Mouse (Mus musculus) liver, embryonic 11.5 days (tissue): ENCODE measurements around the gene B4galt4. TPM values are rescaled to one million over a fixed set of nuclear protein-coding genes. Genes with fewer than 3 reads are reported as not detected.
"Not testable (repeated sequence)": the region's sequence is repeated elsewhere in the genome, so short reads cannot be mapped to it uniquely, and the experiment has no call there.

Experiments used
- ATAC-seq: fragments of 200-750 bp; cut with Nextera tagmentation; replicated peaks from 2 replicates; pipeline ENCODE4 v1.8.0; 2017; ENCODE audit warnings: moderate number of reproducible peaks, mild to moderate bottlenecking, moderate TSS enrichment, moderate library complexity; ENCODE audit not compliant: low FRiP score
- DNase-seq: peaks from one replicate; pipeline ENCODE4 v3.0.0-alpha.2; 2017; ENCODE audit warnings: low spot score
- H3K27ac ChIP-seq: fragments of 300-500 bp; sonication (generic); 2 replicates; pipeline ENCODE4 v1.5.1; 2014; ENCODE audit warnings: mild to moderate bottlenecking, low read depth, low read length, control low read depth
- H3K27me3 ChIP-seq: fragments of 300-500 bp; sonication (generic); replicated peaks from 2 replicates; pipeline ENCODE4 v1.6.1; 2014; ENCODE audit warnings: low read length, mixed read lengths; ENCODE audit not compliant: control insufficient read depth, insufficient read depth
- H3K36me3 ChIP-seq: fragments of 300-500 bp; sonication (generic); 2 replicates; pipeline ENCODE4 v1.6.1; 2014; ENCODE audit warnings: mild to moderate bottlenecking, low read length, moderate library complexity, mixed read lengths; ENCODE audit not compliant: control insufficient read depth, insufficient read depth
- H3K4me1 ChIP-seq: fragments of 300-500 bp; sonication (generic); replicated peaks from 2 replicates; pipeline ENCODE4 v1.6.1; 2014; ENCODE audit warnings: low read length, mixed read lengths; ENCODE audit not compliant: control insufficient read depth, insufficient read depth
- H3K4me2 ChIP-seq: fragments of 300-500 bp; sonication (generic); 2 replicates; pipeline ENCODE4 v1.6.1; 2014; ENCODE audit warnings: mild to moderate bottlenecking, control low read depth, moderate library complexity
- H3K4me3 ChIP-seq: fragments of 300-500 bp; sonication (generic); 2 replicates; pipeline ENCODE4 v1.5.1; 2014; ENCODE audit warnings: low read depth, low read length, control low read depth
- H3K9ac ChIP-seq: fragments of 300-500 bp; sonication (generic); 2 replicates; pipeline ENCODE4 v1.6.1; 2014; ENCODE audit warnings: low read depth, low read length, control low read depth
- H3K9me3 ChIP-seq: fragments of 300-500 bp; sonication (generic); 2 replicates; pipeline ENCODE4 v1.6.1; 2016; ENCODE audit warnings: low read length, inconsistent platforms, mixed read lengths; ENCODE audit not compliant: control insufficient read depth
- WGBS: fragments of 180-500 bp; shearing (Covaris S2); extraction: QIAGEN DNeasy Blood & Tissue Kit; methylation state at CpG from one replicate; pipeline ENCODE4 v1.1.7; 2014; 5-methylcytosine and 5-hydroxymethylcytosine counted together
- polyA plus RNA-seq: library from polyadenylated mRNA; unstranded; fragments of >200 nt; fragmentation: Nextera tagmentation; extraction: Ambion mirVana; gene quantifications from 2 replicates; pipeline ENCODE4 v1.2.1, GENCODE M21; 2014

The B4galt4 gene
- polyA plus RNA-seq, 1 experiment from 2014 or later = 9.6 TPM

GRCm38 (mm10) chr16:38785301-38785700, 43.2 kb downstream of the B4galt4 start:
- Histone ChIP-seq H3K27ac (no peak overlapping the region), H3K4me3 (no peak overlapping the region), H3K27me3 (no peaks in the 10 kb centered on the region; the same call in 1 of the 2 replicates), H3K4me2 (no peak overlapping the region), H3K9me3 (no peaks in the 10 kb centered on the region), H3K9ac (no peak overlapping the region), H3K4me1 (no peaks in the 10 kb centered on the region), H3K36me3 (no peaks in the 10 kb centered on the region)
- ATAC-seq = no peak
- WGBS = 75% methylated on average over 7 of the region's 7 CpGs
- DNase-seq = no peak

- DNase-seq = no peak
- H3K36me3 ChIP-seq = no peaks in the 10 kb centered on the region
- H3K27me3 ChIP-seq = no peaks in the 10 kb centered on the region; the same call in 1 of the 2 replicates
- no peak overlapping the region for H3K9ac ChIP-seq
- no peak overlapping the region for H3K27ac ChIP-seq
- H3K4me3 ChIP-seq = no peak overlapping the region
- no peaks in the 10 kb centered on the region for H3K9me3 ChIP-seq
- WGBS = 62% methylated on average over 2 of the region's 2 CpGs
- ATAC-seq = no peak
- H3K4me1 ChIP-seq = no peaks in the 10 kb centered on the region
- H3K4me2 ChIP-seq = no peak overlapping the region
Measured at GRCm38 (mm10) chr16:38789016-38789415, 47.0 kb downstream of the B4galt4 start.

- 84% methylated on average over 3 of the region's 3 CpGs for WGBS
- DNase-seq = no peak
- H3K4me3 ChIP-seq = no peak overlapping the region
- no peak overlapping the region for H3K27ac ChIP-seq
- no peak overlapping the region for H3K4me2 ChIP-seq
- no peaks in the 10 kb centered on the region; the same call in 1 of the 2 replicates for H3K27me3 ChIP-seq
- H3K4me1 ChIP-seq = no peaks in the 10 kb centered on the region
- H3K36me3 ChIP-seq = no peaks in the 10 kb centered on the region
- no peak for ATAC-seq
- H3K9ac ChIP-seq = no peak overlapping the region
- no peaks in the 10 kb centered on the region for H3K9me3 ChIP-seq
Measured at GRCm38 (mm10) chr16:38789966-38790365, 47.9 kb downstream of the B4galt4 start.

GRCm38 (mm10) chr16:38793120-38793519, 51.1 kb downstream of the B4galt4 start:
- ATAC-seq (no peak), DNase-seq (no peak)
- H3K27me3 ChIP-seq = no peaks in the 10 kb centered on the region
- no peak overlapping the region for H3K27ac ChIP-seq
- WGBS = 72% methylated on average over 6 of the region's 6 CpGs
- H3K4me3 ChIP-seq = no peak overlapping the region
- no peaks in the 10 kb centered on the region for H3K9me3 ChIP-seq
- H3K36me3 ChIP-seq = no peaks in the 10 kb centered on the region
- no peaks in the 10 kb centered on the region for H3K4me1 ChIP-seq
- no peak overlapping the region for H3K9ac ChIP-seq
- H3K4me2 ChIP-seq = no peak overlapping the region

GRCm38 (mm10) chr16:38798957-38799450, 56.9 kb downstream of the B4galt4 start:
- Histone ChIP-seq H3K27me3 (no peaks in the 10 kb centered on the region), H3K9me3 (no peaks in the 10 kb centered on the region), H3K27ac (no peak overlapping the region), H3K4me1 (no peaks in the 10 kb centered on the region), H3K9ac (no peak overlapping the region), H3K36me3 (no peaks in the 10 kb centered on the region), H3K4me3 (no peak overlapping the region), H3K4me2 (no peak overlapping the region)
- ATAC-seq = no peak
- WGBS = 52% methylated on average over 3 of the region's 3 CpGs
- DNase-seq = no peak

- H3K27me3 ChIP-seq = no peaks in the 10 kb centered on the region
- H3K4me3 ChIP-seq = no peak within 1 kb of the TSS
- 30% methylated on average over 10 of the region's 10 CpGs for WGBS
- DNase-seq = peak; percentile 35
- ATAC-seq = no peak
- no peak within 1 kb of the TSS for H3K4me2 ChIP-seq
- no peaks in the 10 kb centered on the region for H3K9me3 ChIP-seq
- H3K4me1 ChIP-seq = no peaks in the 10 kb centered on the region
- H3K9ac ChIP-seq = no peak within 1 kb of the TSS
- H3K36me3 ChIP-seq = no peaks in the 10 kb centered on the region
- H3K27ac ChIP-seq = no peak within 1 kb of the TSS
Measured at GRCm38 (mm10) chr16:38800091-38800490, 58.0 kb downstream of the B4galt4 start, which contains the start of gene Upk1b. Upk1b (minus strand) TSS chr16:38800328.

- not testable (repeated sequence) for H3K4me3 ChIP-seq, H3K4me1 ChIP-seq, H3K27me3 ChIP-seq, H3K9me3 ChIP-seq, H3K9ac ChIP-seq, DNase-seq, ATAC-seq, H3K27ac ChIP-seq, H3K4me2 ChIP-seq, H3K36me3 ChIP-seq
- WGBS = 74% methylated on average over 5 of the region's 5 CpGs
Measured at GRCm38 (mm10) chr16:38807796-38808195, 65.7 kb downstream of the B4galt4 start.

- Histone ChIP-seq H3K9ac (no peak overlapping the region), H3K27me3 (no peaks in the 10 kb centered on the region), H3K4me1 (no peaks in the 10 kb centered on the region), H3K4me3 (no peak overlapping the region), H3K27ac (no peak overlapping the region), H3K4me2 (no peak overlapping the region), H3K36me3 (no peaks in the 10 kb centered on the region), H3K9me3 (no peaks in the 10 kb centered on the region)
- no peak for DNase-seq
- no peak for ATAC-seq
- WGBS = 72% methylated on average over 5 of the region's 5 CpGs
Measured at GRCm38 (mm10) chr16:38810196-38810595, 68.1 kb downstream of the B4galt4 start.

GRCm38 (mm10) chr16:38812521-38812920, 70.5 kb downstream of the B4galt4 start:
- no peak overlapping the region for H3K9ac ChIP-seq
- no peaks in the 10 kb centered on the region for H3K36me3 ChIP-seq
- DNase-seq (peak; percentile 41), ATAC-seq (no peak)
- H3K9me3 ChIP-seq = no peaks in the 10 kb centered on the region
- H3K4me3 ChIP-seq = no peak overlapping the region
- 26% methylated on average over 8 of the region's 8 CpGs for WGBS
- no peak overlapping the region for H3K4me2 ChIP-seq
- H3K27me3 ChIP-seq = no peaks in the 10 kb centered on the region
- no peaks in the 10 kb centered on the region for H3K4me1 ChIP-seq
- no peak overlapping the region for H3K27ac ChIP-seq
